Mouse (Mus musculus) MEL (cell line): ENCODE measurements around the gene A630095N17Rik. TPM values are rescaled to one million over a fixed set of nuclear protein-coding genes. Genes with fewer than 3 reads are reported as not detected.

Source experiments
- DNase-seq: peaks from one replicate; pipeline ENCODE4 v3.0.0; 2011; ENCODE audit warnings: low read depth, low spot score
- H3K27ac ChIP-seq: 2 replicates; pipeline ENCODE4 v1.5.1; 2012; ENCODE audit warnings: low read depth, mild to moderate bottlenecking, control low read depth, low read length, moderate library complexity; ENCODE audit not compliant: control insufficient read depth
- H3K27me3 ChIP-seq, 2 experiments: fragments of 150-350 bp in 1 of 2; sonication (generic) in 1 of 2; 2 replicates each; pipeline ENCODE4 v1.6.1; 2012; ENCODE audit warnings: low read length in 2 of 2, mild to moderate bottlenecking in 2 of 2, improper control_type of control experiment in 1 of 2, moderate library complexity in 1 of 2; ENCODE audit not compliant: insufficient read depth in 2 of 2, control insufficient read depth in 1 of 2
- H3K36me3 ChIP-seq, 2 experiments: 2 replicates each; pipeline ENCODE4 v1.6.1; 2012 to 2014; ENCODE audit warnings: low read length in 2 of 2, improper control_type of control experiment in 1 of 2, inconsistent platforms in 1 of 2, mild to moderate bottlenecking in 1 of 2; ENCODE audit not compliant: insufficient read depth in 2 of 2, control insufficient read depth in 1 of 2
- H3K4me1 ChIP-seq, 2 experiments: fragments of 150-350 bp in 1 of 2; sonication (generic) in 1 of 2; 2 replicates each; pipeline ENCODE4 v1.6.1; 2012; ENCODE audit warnings: low read length in 2 of 2, improper control_type of control experiment in 1 of 2, mild to moderate bottlenecking in 1 of 2; ENCODE audit not compliant: insufficient read depth in 2 of 2, control insufficient read depth in 1 of 2
- H3K4me3 ChIP-seq, 2 experiments: fragments of 150-350 bp in 1 of 2; sonication (generic) in 1 of 2; 2 replicates each; pipeline ENCODE4 v1.5.1; 2012; ENCODE audit warnings: low read depth in 2 of 2, low read length in 2 of 2, mild to moderate bottlenecking in 2 of 2, moderate library complexity in 2 of 2, control low read depth in 1 of 2, improper control_type of control experiment in 1 of 2; ENCODE audit not compliant: control insufficient read depth in 1 of 2, insufficient read depth in 1 of 2
- H3K79me2 ChIP-seq: 2 replicates; pipeline ENCODE4 v1.6.1; 2012; ENCODE audit warnings: mild to moderate bottlenecking, low read length, moderate library complexity; ENCODE audit not compliant: control insufficient read depth, poor library complexity, insufficient read depth
- H3K9ac ChIP-seq: 2 replicates; pipeline ENCODE4 v1.6.1; 2012; ENCODE audit warnings: low read depth, mild to moderate bottlenecking, control low read depth, low read length, moderate library complexity; ENCODE audit not compliant: control insufficient read depth, poor library complexity, severe bottlenecking
- H3K9me3 ChIP-seq: fragments of 150-350 bp; sonication (generic); replicated peaks from 2 replicates; pipeline ENCODE4 v1.6.1; 2012; ENCODE audit warnings: mild to moderate bottlenecking, low read length, improper control_type of control experiment, moderate library complexity; ENCODE audit not compliant: insufficient read depth
- CHD2 ChIP-seq: IDR thresholded peaks from 2 replicates; pipeline ENCODE4 v1.6.1; 2011; ENCODE audit warnings: low read length, improper control_type of control experiment
- ETS1 ChIP-seq: IDR thresholded peaks from 2 replicates; pipeline ENCODE4 v1.6.1; 2012; ENCODE audit warnings: low read depth, mild to moderate bottlenecking, inconsistent platforms, low read length, improper control_type of control experiment, moderate library complexity
- GABPA ChIP-seq: IDR thresholded peaks from 2 replicates; pipeline ENCODE4 v1.6.1; 2012; ENCODE audit warnings: low read depth, mild to moderate bottlenecking, inconsistent platforms, low read length, improper control_type of control experiment, moderate library complexity
- MAFK ChIP-seq: IDR thresholded peaks from 2 replicates; pipeline ENCODE4 v1.6.1; 2011; ENCODE audit warnings: low read depth, mild to moderate bottlenecking, low read length, improper control_type of control experiment, borderline replicate concordance
- MAX ChIP-seq: IDR thresholded peaks from 2 replicates; pipeline ENCODE4 v1.6.1; 2011; ENCODE audit warnings: low read length, improper control_type of control experiment
- MAZ ChIP-seq: IDR thresholded peaks from 2 replicates; pipeline ENCODE4 v1.6.1; 2012; ENCODE audit warnings: low read depth, mild to moderate bottlenecking, inconsistent platforms, low read length, improper control_type of control experiment
- MYB ChIP-seq: IDR thresholded peaks from 2 replicates; pipeline ENCODE4 v1.6.1; 2011; ENCODE audit warnings: mild to moderate bottlenecking, low read depth, low read length, improper control_type of control experiment
- MYC ChIP-seq: IDR thresholded peaks from 2 replicates; pipeline ENCODE4 v1.6.1; 2011; ENCODE audit warnings: low read depth, mild to moderate bottlenecking, low read length, improper control_type of control experiment, moderate library complexity
- NELFE ChIP-seq: IDR thresholded peaks from 2 replicates; pipeline ENCODE4 v1.6.1; 2011; ENCODE audit warnings: low read depth, low read length, improper control_type of control experiment
- NRF1 ChIP-seq: IDR thresholded peaks from 2 replicates; pipeline ENCODE4 v1.6.1; 2014; ENCODE audit warnings: low read depth, mild to moderate bottlenecking, inconsistent platforms, low read length, improper control_type of control experiment, moderate library complexity; ENCODE audit not compliant: poor library complexity, insufficient read depth, severe bottlenecking
- POLR2A ChIP-seq, 2 experiments: IDR thresholded peaks; 2 replicates each; pipeline ENCODE4 v1.6.1; 2011 to 2012; ENCODE audit warnings: low read length in 2 of 2, mild to moderate bottlenecking in 2 of 2, control low read depth in 1 of 2, improper control_type of control experiment in 1 of 2, low read depth in 1 of 2, moderate library complexity in 1 of 2; ENCODE audit not compliant: control insufficient read depth in 1 of 2, insufficient read depth in 1 of 2, poor library complexity in 1 of 2
- POLR2AphosphoS5 ChIP-seq: IDR thresholded peaks from 2 replicates; pipeline ENCODE4 v1.6.1; 2012; ENCODE audit warnings: low read depth, borderline replicate concordance, mild to moderate bottlenecking, inconsistent platforms, low read length, moderate library complexity, mixed read lengths
- RAD21 ChIP-seq: IDR thresholded peaks from 2 replicates; pipeline ENCODE4 v1.6.1; 2011; ENCODE audit warnings: mild to moderate bottlenecking, low read depth, low read length, improper control_type of control experiment
- TAL1 ChIP-seq: IDR thresholded peaks from 2 replicates; pipeline ENCODE4 v1.6.1; 2012; ENCODE audit warnings: mild to moderate bottlenecking, inconsistent platforms, low read length, moderate library complexity, mixed read lengths
- UBTF ChIP-seq: IDR thresholded peaks from 2 replicates; pipeline ENCODE4 v1.6.1; 2012; ENCODE audit warnings: low read depth, mild to moderate bottlenecking, inconsistent platforms, low read length, improper control_type of control experiment, moderate library complexity, borderline replicate concordance; ENCODE audit not compliant: insufficient read depth
- ZKSCAN1 ChIP-seq: IDR thresholded peaks from 2 replicates; pipeline ENCODE4 v1.6.1; 2012; ENCODE audit warnings: low read depth, mild to moderate bottlenecking, inconsistent platforms, low read length, improper control_type of control experiment, moderate library complexity
- polyA plus RNA-seq, 2 experiments: library from polyadenylated mRNA; stranded (reverse) in 1 of 2; unstranded in 1 of 2; fragments of >175 nt in 1 of 2; fragments of >200 nt in 1 of 2; gene quantifications; 2 replicates each; pipeline versions ENCODE4 v1.2.1 to v1.2.4; 2012; ENCODE audit warnings: low replicate concordance in 2 of 2, low read depth in 1 of 2; ENCODE audit not compliant: insufficient read length in 2 of 2, insufficient read depth in 1 of 2, missing spikeins in 1 of 2
- total RNA-seq: library from RNA; depleted of rRNA; stranded (reverse); fragments of 300-350 nt; gene quantifications from 2 replicates; pipeline ENCODE4 v1.2.3, GENCODE M21; 2012

Gene A630095N17Rik
- total and polyA plus RNA-seq, 3 experiments: 0.58 to 0.82 TPM; not detected in 1

GRCm38 (mm10) chr1:75244175-75244826, 12.4 kb upstream of the A630095N17Rik start:
- no peaks in the 10 kb centered on the region for H3K27me3 ChIP-seq
- no peak overlapping the region for H3K4me3 ChIP-seq
- H3K9ac ChIP-seq: no peak overlapping the region
- no peaks in the 10 kb centered on the region for H3K36me3 ChIP-seq
- no peaks in the 10 kb centered on the region for H3K79me2 ChIP-seq
- H3K9me3 ChIP-seq: no peaks in the 10 kb centered on the region
- TF ChIP-seq GABPA (no peak), MAZ (no peak), MYB (no peak), ETS1 (no peak), TAL1 (no peak), CHD2 (no peak), UBTF (no peak), NELFE (no peak), RAD21 (no peak), MAFK (no peak), ZKSCAN1 (no peak), MAX (no peak)
- no peaks in the 10 kb centered on the region for H3K4me1 ChIP-seq
- DNase-seq: no peak
- H3K27ac ChIP-seq: no peak overlapping the region

DNA sequence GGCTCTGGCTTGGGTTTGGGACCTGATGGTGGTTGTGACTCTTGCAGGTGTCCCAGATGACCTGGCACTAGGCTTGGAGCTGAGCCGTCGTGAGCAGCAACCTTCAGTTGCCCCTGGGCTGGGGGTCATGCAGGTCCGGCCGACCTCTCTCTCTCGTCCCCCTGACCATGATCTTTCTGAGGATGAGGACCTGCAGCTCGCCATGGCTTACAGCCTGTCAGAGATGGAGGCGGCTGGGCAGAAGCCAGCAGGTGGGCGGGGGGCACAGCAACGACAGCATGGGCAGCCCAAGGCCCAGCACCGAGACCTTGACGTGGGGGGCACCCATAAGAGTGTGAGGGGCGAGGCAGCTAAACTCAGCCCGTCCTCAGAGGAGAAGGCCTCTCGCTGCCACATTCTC, 11.5 kb upstream of the A630095N17Rik start:
- H3K9me3 ChIP-seq: no peaks in the 10 kb centered on the region
- H3K4me1 ChIP-seq: no peaks in the 10 kb centered on the region
- no peaks in the 10 kb centered on the region for H3K79me2 ChIP-seq
- no peak overlapping the region for H3K27ac ChIP-seq
- H3K9ac ChIP-seq: no peak overlapping the region
- H3K4me3 ChIP-seq: no peak overlapping the region
- no peak for TF ChIP-seq POLR2A (IDR thresholded peaks at IDR 0.05; ENCODE audit: control insufficient read depth in 1 of 2, insufficient read depth in 1 of 2, low read depth in 1 of 2, low read length in 2 of 2, poor library complexity in 1 of 2)
- no peak for TF ChIP-seq MYC
- no peak for TF ChIP-seq NRF1
- no peak for TF ChIP-seq MYB
- TF ChIP-seq POLR2AphosphoS5: no peak
- TF ChIP-seq, all 39 proteins: peak for 0
- DNase-seq: no peak
- Histone ChIP-seq H3K36me3 (no peaks in the 10 kb centered on the region), H3K27me3 (no peaks in the 10 kb centered on the region)
